Mouse (Mus musculus) kidney, embryonic 16.5 days (tissue): ENCODE measurements around the gene Rara. TPM values are rescaled to one million over a fixed set of nuclear protein-coding genes. Genes with fewer than 3 reads are reported as not detected.
A peak's percentile ranks its signal among the peaks of the same experiment; 100 is the strongest.

Experiments used
- ATAC-seq: fragments of 200-750 bp; cut with Nextera tagmentation; 2 replicates; pipeline ENCODE4 v1.8.0; 2017; ENCODE audit warnings: moderate TSS enrichment; ENCODE audit not compliant: low FRiP score, low TSS enrichment
- H3K27ac ChIP-seq: fragments of 300-500 bp; sonication (generic); 2 replicates; pipeline ENCODE4 v1.5.1; 2014; ENCODE audit warnings: low read length
- H3K27me3 ChIP-seq: fragments of 300-500 bp; sonication (generic); 2 replicates; pipeline ENCODE4 v1.6.1; 2014; ENCODE audit warnings: low read length, control low read depth, mixed read lengths; ENCODE audit not compliant: insufficient read depth
- H3K36me3 ChIP-seq: fragments of 300-500 bp; sonication (generic); 2 replicates; pipeline ENCODE4 v1.6.1; 2014; ENCODE audit warnings: low read length, control low read depth, mixed read lengths; ENCODE audit not compliant: insufficient read depth
- H3K4me1 ChIP-seq: fragments of 300-500 bp; sonication (generic); 2 replicates; pipeline ENCODE4 v1.6.1; 2014; ENCODE audit warnings: low read length, control low read depth, mixed read lengths; ENCODE audit not compliant: insufficient read depth
- H3K4me2 ChIP-seq: fragments of 300-500 bp; sonication (generic); replicated peaks from 2 replicates; pipeline ENCODE4 v1.6.1; 2014; ENCODE audit warnings: low read depth, low read length
- H3K4me3 ChIP-seq: fragments of 300-500 bp; sonication (generic); 2 replicates; pipeline ENCODE4 v1.5.1; 2014; ENCODE audit warnings: mild to moderate bottlenecking, low read length
- H3K9ac ChIP-seq: fragments of 300-500 bp; sonication (generic); replicated peaks from 2 replicates; pipeline ENCODE4 v1.6.1; 2014; ENCODE audit warnings: low read length
- H3K9me3 ChIP-seq: fragments of 300-500 bp; sonication (generic); 2 replicates; pipeline ENCODE4 v1.6.1; 2016; ENCODE audit warnings: low read length, control low read depth
- WGBS: fragments of 180-500 bp; shearing (Covaris S2); extraction: QIAGEN DNeasy Blood & Tissue Kit; methylation state at CpG from one replicate; pipeline ENCODE4 v1.1.7; 2014; 5-methylcytosine and 5-hydroxymethylcytosine counted together
- polyA plus RNA-seq: library from polyadenylated mRNA; unstranded; fragments of >200 nt; fragmentation: Nextera tagmentation; extraction: Ambion mirVana; gene quantifications from 2 replicates; pipeline ENCODE4 v1.2.1, GENCODE M21; 2015

Rara gene
- polyA plus RNA-seq, 1 experiment from 2014 or later: 31.4 TPM

- no peaks in the 10 kb centered on the region for H3K9me3 ChIP-seq
- no peak overlapping the region for H3K4me3 ChIP-seq
- no peak for ATAC-seq
- WGBS: 28% methylated on average over 7 of the region's 7 CpGs
- no peaks in the 10 kb centered on the region for H3K27me3 ChIP-seq
- H3K27ac ChIP-seq: no peak overlapping the region; the same call in 1 of the 2 replicates
- H3K4me1 ChIP-seq: peaks cover 65% of the 10 kb centered on the region
- H3K4me2 ChIP-seq: no peak overlapping the region
- peaks cover 7% of the 10 kb centered on the region; the same call in 1 of the 2 replicates for H3K36me3 ChIP-seq
- H3K9ac ChIP-seq: no peak overlapping the region
Observed at GRCm38 (mm10) chr11:98955707-98956235, 28.2 kb downstream of the Rara start.

GRCm38 (mm10) chr11:98956340-98956739, 28.7 kb downstream of the Rara start:
- Histone ChIP-seq H3K27me3 (no peaks in the 10 kb centered on the region), H3K27ac (no peak overlapping the region), H3K4me3 (no peak overlapping the region), H3K4me1 (peaks cover 65% of the 10 kb centered on the region), H3K9ac (no peak overlapping the region), H3K36me3 (peaks cover 7% of the 10 kb centered on the region; the same call in 1 of the 2 replicates), H3K9me3 (no peaks in the 10 kb centered on the region), H3K4me2 (no peak overlapping the region)
- ATAC-seq: no peak
- WGBS: 71% methylated on average over 10 of the region's 10 CpGs

- H3K27me3 ChIP-seq: no peaks in the 10 kb centered on the region
- peak overlapping the region; percentile 91 for H3K27ac ChIP-seq
- no peaks in the 10 kb centered on the region; the same call in 1 of the 2 replicates for H3K36me3 ChIP-seq
- under 1% methylated on average over 40 of the region's 43 CpGs for WGBS
- H3K9ac ChIP-seq: peak overlapping the region; percentile 82
- ATAC-seq: peak; percentile 35
- H3K4me2 ChIP-seq: peak overlapping the region; percentile 100
- no peaks in the 10 kb centered on the region for H3K9me3 ChIP-seq
- peaks cover 72% of the 10 kb centered on the region for H3K4me1 ChIP-seq
- peak overlapping the region; percentile 67 for H3K4me3 ChIP-seq
Observed at GRCm38 (mm10) chr11:98959437-98960312, 32.1 kb downstream of the Rara start.

- Histone ChIP-seq H3K9me3 (no peaks in the 10 kb centered on the region), H3K27ac (peak overlapping the region; percentile 91), H3K27me3 (no peaks in the 10 kb centered on the region), H3K4me1 (peaks cover 72% of the 10 kb centered on the region), H3K36me3 (no peaks in the 10 kb centered on the region; the same call in 1 of the 2 replicates), H3K4me2 (peak overlapping the region; percentile 100), H3K4me3 (peak overlapping the region; percentile 67), H3K9ac (peak overlapping the region; percentile 82)
- WGBS: under 1% methylated on average over 39 of the region's 53 CpGs
- peak; percentile 14 for ATAC-seq
Observed at GRCm38 (mm10) chr11:98960313-98960906, 32.8 kb downstream of the Rara start.

- Histone ChIP-seq H3K27ac (peak overlapping the region; percentile 91), H3K9ac (peak overlapping the region; percentile 82), H3K4me1 (peaks cover 72% of the 10 kb centered on the region), H3K36me3 (no peaks in the 10 kb centered on the region; the same call in 1 of the 2 replicates), H3K4me2 (peak overlapping the region; percentile 100), H3K4me3 (peak overlapping the region; percentile 67), H3K27me3 (no peaks in the 10 kb centered on the region), H3K9me3 (no peaks in the 10 kb centered on the region)
- ATAC-seq: no peak
- 4% methylated on average over 18 of the region's 18 CpGs for WGBS
Observed at GRCm38 (mm10) chr11:98961051-98961592, 33.5 kb downstream of the Rara start.

- H3K4me1 ChIP-seq: peaks cover 79% of the 10 kb centered on the region
Observed at GRCm38 (mm10) chr11:98961766-98962165, 34.1 kb downstream of the Rara start.

GRCm38 (mm10) chr11:98962421-98963095, 34.9 kb downstream of the Rara start:
- WGBS: 22% methylated on average over 12 of the region's 12 CpGs
- Histone ChIP-seq H3K4me3 (peak overlapping the region; percentile 67), H3K4me2 (peak overlapping the region; percentile 100), H3K9ac (peak overlapping the region; percentile 82), H3K9me3 (no peaks in the 10 kb centered on the region), H3K27me3 (no peaks in the 10 kb centered on the region), H3K4me1 (peaks cover 87% of the 10 kb centered on the region), H3K27ac (peak overlapping the region; percentile 92), H3K36me3 (0 out of 2 replicates have a peak, but pooled peaks cover 6% of the 10 kb centered on the region)
- ATAC-seq: no peak

More at GRCm38 (mm10) chr11:98961766-98962165, 34.1 kb downstream of the Rara start:
- no peaks in the 10 kb centered on the region for H3K27me3 ChIP-seq
- H3K27ac ChIP-seq: peak overlapping the region; percentile 91
- peak overlapping the region; percentile 82 for H3K9ac ChIP-seq
- no peaks in the 10 kb centered on the region for H3K9me3 ChIP-seq
- peak overlapping the region; percentile 100 for H3K4me2 ChIP-seq
- no peak for ATAC-seq
- peaks cover 2% of the 10 kb centered on the region; the same call in 1 of the 2 replicates for H3K36me3 ChIP-seq
- 6% methylated on average over 8 of the region's 8 CpGs for WGBS
- peak overlapping the region; percentile 67 for H3K4me3 ChIP-seq

GRCm38 (mm10) chr11:98963191-98964021, 35.8 kb downstream of the Rara start:
- Histone ChIP-seq H3K27me3 (no peaks in the 10 kb centered on the region), H3K36me3 (peaks cover 14% of the 10 kb centered on the region; the same call in 1 of the 2 replicates), H3K4me1 (peaks cover 95% of the 10 kb centered on the region), H3K27ac (peak overlapping the region; percentile 92), H3K4me2 (peak overlapping the region; percentile 100), H3K9ac (peak overlapping the region; percentile 82), H3K9me3 (no peaks in the 10 kb centered on the region), H3K4me3 (peak overlapping the region; percentile 67)
- peak; percentile 83 for ATAC-seq
- under 1% methylated on average over 32 of the region's 32 CpGs for WGBS
